Mouse (Mus musculus) layer of hippocampus, adult 9-11 months (tissue): ENCODE results near the gene Rac2.

Experiments
- DNase-seq: peaks from one replicate; pipeline ENCODE4 v3.0.0; 2022

Gene Rac2

GRCm38 (mm10) chr15:78572658-78573397 lies at the start of gene Rac2:
Rac2 (minus strand) TSS chr15:78572783.
- DNase-seq = no peak

GRCm38 (mm10) chr15:78616973-78617372 lies 44.4 kb upstream of the Rac2 start:
- DNase-seq = no peak

- DNase-seq = no peak
These were observed 42.0 kb upstream of the Rac2 start for GRCm38 (mm10) chr15:78614536-78614935.

- peak; percentile 90 for DNase-seq
These were observed 38.3 kb upstream of the Rac2 start for GRCm38 (mm10) chr15:78610705-78611462.

- peak; percentile 82 for DNase-seq
These were observed 34.9 kb upstream of the Rac2 start for GRCm38 (mm10) chr15:78607463-78607862.

- peak; percentile 53 for DNase-seq
These were observed 33.5 kb upstream of the Rac2 start for GRCm38 (mm10) chr15:78606059-78606458.

DNA sequence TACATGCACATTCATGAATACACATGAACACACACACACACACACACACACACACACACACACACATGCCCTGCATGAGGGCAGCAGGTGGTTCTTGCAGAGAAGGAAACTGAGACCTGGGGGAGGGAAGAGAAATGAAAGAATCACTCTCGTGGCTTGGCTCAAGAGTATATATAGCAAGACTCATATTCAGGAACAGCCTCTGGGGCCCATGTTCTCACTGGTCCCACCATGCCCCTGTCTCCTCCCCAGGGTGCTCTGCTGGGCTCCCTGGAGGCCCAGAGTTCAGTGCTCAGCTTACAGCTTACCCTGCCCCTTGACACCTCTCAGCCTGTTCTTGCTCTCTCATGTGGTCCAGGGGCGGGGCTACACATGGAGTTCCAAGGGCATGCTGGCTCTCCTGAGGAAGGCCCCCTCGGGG lies 32.8 kb upstream of the Rac2 start:
- no peak for DNase-seq

DNA sequence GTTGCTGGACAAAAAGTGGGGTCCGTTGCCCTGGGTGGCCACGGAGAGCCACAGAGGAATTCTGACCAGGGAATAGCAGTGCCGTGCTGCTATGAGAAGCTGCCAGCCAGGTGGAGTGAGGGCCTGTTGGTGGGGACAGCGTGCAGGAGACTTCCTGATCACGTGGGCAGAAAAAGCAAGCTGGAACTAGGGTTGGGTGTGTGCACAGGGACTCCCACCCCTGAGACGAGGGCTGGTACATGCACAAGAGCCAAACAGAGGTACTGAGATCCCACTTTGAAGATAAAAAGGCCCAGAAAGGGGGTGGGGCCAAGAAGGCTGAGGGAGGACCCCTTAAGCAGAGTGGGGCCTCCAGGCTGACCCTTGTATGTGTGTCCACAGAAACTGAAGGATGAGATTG lies 31.7 kb upstream of the Rac2 start:
- no peak for DNase-seq

GRCm38 (mm10) chr15:78601180-78601579 lies 28.6 kb upstream of the Rac2 start:
- DNase-seq = no peak

GRCm38 (mm10) chr15:78599529-78600193 lies 27.1 kb upstream of the Rac2 start:
- DNase-seq = no peak

DNA sequence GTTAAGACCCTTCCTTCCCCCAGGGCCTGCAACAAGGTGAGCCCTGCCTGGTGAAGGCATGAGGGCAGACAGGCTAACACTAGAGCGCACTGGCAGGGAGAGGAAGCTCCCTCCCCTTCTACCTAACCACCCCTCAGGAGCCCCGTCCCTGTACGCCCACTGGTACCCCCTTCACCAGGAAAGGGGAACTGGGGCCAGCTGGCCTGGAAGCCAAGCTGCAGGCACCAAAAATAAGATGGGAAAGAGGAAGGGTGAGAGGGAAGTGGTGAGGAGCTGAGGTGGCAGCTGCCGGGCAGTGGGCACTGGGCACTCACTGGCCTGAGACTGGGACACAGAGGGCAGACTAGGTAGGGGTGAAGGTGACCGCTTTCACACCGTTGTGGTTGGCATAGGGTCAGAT lies 26.5 kb upstream of the Rac2 start:
- DNase-seq = peak; percentile 81

- DNase-seq = peak; percentile 61
These were observed 25.1 kb upstream of the Rac2 start for GRCm38 (mm10) chr15:78597729-78598128.

DNA sequence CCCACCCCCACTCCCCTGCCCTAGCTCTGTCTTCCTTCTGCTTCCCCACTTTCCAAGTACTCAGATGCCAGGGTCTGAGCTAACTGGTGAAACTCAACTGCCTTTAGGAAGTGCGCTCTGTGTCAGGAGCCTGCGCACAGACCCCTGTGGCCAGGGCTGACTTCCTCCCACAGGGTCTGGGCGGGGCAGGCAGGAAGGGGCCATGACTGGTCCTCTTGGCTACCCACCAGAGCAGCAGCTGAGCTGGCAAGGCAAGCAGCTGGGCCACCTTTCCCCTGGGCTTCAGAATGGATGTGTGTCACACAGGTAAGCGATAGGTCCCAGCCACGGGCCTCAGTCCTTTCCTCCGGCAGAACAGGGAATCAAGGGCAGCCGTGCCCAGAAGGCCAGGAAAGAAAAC lies 24.3 kb upstream of the Rac2 start, which contains the start of gene Cyth4:
Gene Cyth4 (plus strand): TSS at position 134 of the 400 bp plus-strand sequence.
- peak; percentile 87 for DNase-seq

- DNase-seq = no peak
These were observed 23.9 kb upstream of the Rac2 start for GRCm38 (mm10) chr15:78596504-78596903.

GRCm38 (mm10) chr15:78595468-78595867 lies 22.9 kb upstream of the Rac2 start:
- DNase-seq = no peak

DNA sequence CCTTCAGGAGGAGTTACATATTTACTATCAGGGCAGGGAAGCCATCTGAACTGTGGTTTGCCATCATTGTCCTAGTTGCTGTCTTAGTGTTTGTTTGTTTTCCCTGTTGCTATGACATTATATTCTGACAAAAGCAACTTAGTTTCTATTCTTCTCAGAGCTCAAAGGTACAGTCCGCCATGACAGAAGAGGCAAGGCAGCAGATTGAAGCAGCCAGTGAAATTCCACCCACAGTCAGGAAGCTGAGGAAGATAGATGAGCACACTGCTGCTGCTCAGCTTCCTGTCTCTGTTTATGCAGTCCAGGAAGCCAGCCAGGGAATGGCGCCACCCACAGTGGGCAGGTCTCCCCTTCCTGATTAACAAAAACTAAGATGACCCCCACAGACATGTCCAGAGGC lies 22.2 kb upstream of the Rac2 start:
- no peak for DNase-seq

DNA sequence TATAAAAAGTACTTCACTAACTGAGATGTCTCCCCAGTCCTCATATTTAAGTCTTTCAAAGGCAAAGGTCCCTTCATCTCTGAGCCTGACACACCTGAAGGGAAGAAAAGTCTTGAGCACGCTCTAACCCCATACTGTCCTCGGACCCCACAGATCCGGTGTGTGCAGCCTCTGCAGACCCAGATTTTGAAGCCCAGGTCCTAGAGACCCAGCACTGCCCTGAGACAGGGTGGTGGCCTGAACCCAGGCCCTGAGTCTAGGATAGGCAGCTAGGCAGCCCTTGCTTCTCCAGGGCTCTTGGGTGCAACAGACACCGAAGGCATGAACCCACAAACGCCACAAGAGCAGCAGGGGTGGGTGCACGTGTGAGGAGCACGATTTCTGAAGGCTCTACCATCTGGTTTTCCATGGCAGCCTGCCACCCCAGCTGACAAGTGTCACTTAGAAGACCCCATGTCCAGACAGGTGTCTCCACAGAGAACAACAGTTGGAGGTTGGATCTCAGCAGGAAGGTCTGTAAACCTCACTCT lies 21.4 kb upstream of the Rac2 start:
- DNase-seq = no peak

DNA sequence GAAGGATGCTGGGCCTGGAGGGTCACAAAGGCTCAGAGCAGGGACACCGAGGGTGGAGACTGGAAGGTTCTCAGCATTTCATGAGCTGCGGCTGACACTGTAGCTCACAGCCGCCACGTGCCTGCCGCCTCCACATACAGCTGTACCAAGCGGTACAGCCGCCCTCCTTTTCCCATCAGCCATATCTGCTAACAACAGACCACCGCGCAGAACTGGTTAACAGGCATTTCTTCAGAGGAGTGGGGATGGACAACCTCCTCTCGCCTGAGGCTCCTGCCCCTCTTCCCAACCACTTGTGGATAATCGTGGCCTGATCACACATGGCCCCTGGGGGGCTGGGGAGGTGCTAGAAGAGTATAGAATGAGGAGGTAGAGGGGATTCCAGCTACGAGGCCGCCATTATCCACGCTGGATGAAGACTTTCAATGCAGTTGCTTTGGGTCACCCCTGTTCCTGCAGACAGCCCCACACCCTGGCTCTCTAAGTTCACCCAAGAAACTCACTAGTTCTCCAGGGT lies 19.9 kb upstream of the Rac2 start:
- DNase-seq = no peak

GRCm38 (mm10) chr15:78591680-78592451 lies 19.3 kb upstream of the Rac2 start:
- no peak for DNase-seq

- DNase-seq = no peak
These were observed 18.2 kb upstream of the Rac2 start for GRCm38 (mm10) chr15:78590785-78591184.

DNA sequence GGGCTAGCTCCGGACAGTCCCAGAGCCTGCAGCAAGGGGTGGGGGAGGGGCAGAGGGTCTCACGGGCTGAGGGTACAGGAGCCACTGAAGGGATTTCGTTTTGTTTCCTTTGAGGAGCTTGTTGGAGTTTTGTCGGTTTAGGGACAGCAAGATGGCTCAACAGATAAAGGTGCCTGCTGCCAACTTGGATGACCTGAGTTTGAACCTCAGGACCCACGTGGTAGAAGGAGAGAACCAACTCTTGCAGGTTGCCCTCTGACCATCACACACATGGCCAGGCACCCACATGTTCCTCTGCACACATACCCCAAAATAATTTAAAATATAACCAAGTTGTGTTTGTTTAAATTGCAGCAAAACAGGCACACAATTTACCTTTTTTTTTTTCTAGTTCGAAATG lies 17.4 kb upstream of the Rac2 start:
- DNase-seq = no peak

- DNase-seq = peak; percentile 82
These were observed 16.3 kb upstream of the Rac2 start for GRCm38 (mm10) chr15:78588900-78589299.
